Mouse (Mus musculus): ENCODE measurements at regions not wholly inside any gene's neighbourhood (a gene's known extent, or its start where the extent isn't known, plus 50 kb on each side); places are given as distances from the start of the nearest gene placed in this dataset.
"Not testable (repeated sequence)": the region's sequence is repeated elsewhere in the genome, so short reads cannot be mapped to it uniquely, and the experiment has no call there.

DNA sequence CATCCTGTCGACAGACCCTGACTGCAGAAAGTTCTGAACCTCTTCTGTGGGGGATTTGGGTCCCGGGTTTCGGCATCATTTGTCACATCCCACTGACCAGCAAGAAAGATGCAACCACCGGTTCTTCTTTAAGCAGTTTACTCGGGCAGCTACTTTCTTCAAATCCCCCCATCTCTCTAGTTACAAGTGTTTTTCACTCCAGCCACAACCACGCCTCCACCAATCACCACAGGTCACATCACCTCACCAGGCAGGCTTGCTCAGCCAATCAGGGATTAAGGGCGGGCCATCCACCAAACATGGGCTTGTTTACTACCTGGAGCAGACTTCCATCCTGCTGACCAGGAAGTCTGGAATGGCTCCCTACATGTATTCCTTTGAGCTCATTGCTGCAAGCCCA is 119.6 kb downstream of the Tnfsf18 start:
- DNase-seq = not testable (repeated sequence)

DNA sequence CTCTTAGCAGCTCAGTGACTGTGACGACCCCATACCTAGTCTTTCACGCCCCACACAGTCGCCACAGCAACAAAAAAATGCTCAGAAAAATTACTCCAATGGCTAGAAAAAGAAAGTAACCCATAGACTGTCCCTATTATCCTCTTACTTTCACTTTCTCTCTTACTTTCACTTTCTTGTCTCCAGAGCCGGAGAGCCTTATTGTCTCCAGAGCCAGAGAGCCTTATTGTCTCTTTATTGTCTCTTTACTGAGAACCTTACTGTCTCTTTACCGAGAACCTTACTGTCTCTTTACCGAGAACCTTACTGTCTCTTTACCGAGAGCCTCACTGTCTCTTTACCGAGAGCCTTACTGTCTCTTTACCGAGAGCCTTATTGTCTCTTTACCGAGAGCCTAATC is 119.2 kb downstream of the Tnfsf18 start:
- not testable (repeated sequence) for DNase-seq

DNA sequence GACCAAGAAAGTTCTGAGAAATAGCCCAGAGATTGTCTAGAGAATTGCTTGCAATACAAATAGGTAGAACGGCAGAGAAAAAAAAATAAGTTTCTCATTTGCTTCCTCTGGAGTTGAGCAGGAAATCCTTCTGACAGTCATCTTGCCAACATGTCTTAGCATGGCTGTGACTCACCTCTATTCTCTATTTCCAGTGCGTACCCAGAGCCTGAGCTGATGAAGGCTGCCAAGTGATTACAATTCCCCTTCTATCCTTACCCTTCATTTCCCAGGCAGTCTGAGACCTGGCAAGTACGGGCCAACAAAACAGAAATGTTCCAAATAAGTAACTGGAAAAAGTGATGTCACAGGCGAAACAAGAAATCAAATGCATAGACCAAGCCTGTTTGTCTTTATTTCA is 113.0 kb downstream of the Tnfsf18 start:
- no peak for DNase-seq

DNA sequence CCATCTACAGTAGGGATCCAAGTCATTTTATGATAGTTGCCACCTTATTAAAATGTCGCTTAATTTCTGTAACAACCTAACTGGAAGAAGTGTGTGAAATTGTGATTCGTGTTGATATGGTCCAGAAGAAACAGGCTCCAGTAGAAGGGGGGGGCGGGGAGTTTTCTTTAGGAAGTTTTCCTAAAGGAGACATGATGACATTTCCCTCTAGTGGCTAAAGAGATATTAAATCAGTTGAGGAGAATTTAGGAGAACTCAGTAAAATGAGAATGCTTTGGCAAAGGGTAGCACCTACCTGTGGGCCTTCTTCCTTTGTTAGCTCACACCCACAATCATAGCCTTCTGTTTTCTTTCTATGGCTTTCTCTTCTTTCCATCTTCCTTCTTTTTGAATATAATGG is 107.7 kb downstream of the Tnfsf18 start:
- DNase-seq = no peak

DNA sequence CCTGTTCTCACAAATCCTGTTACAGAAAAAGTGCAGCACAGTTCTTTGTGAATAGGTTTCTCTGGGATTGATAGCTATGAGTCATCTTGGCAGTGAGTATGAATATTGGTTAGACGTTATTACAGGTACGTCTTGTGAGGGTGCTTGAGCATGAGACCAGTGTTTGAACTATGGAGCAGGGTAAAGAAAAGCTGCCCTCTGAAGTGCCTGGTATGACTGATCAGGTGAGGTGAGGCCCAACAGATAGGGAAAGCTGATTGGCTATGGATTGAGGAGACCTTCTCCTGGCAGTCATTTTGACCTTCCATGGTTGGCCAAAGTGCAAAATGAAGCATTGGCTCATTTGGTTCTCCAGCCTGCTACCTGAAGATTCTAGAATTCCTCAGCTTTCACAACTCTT is 106.7 kb downstream of the Tnfsf18 start:
- DNase-seq = no peak

DNA sequence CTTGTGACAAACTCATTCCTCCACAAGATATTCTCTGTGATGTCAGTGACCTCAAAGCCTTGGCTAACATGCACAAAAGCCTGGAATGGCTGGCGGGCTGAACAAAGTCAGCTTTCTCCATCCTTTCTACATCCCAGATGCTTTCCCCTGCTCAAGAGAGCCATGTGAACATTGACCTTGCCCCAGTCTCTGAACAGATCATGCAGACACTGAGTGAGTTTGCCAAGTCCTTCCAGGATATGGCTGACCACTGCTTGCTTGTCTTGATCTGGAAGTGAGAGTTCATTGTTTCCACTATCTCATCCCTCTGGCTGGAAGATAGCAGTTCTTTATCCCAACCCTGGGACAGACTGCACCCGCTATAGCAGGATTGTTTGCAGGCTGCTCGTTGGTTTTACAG is 103.7 kb downstream of the Tnfsf18 start:
- DNase-seq = no peak

DNA sequence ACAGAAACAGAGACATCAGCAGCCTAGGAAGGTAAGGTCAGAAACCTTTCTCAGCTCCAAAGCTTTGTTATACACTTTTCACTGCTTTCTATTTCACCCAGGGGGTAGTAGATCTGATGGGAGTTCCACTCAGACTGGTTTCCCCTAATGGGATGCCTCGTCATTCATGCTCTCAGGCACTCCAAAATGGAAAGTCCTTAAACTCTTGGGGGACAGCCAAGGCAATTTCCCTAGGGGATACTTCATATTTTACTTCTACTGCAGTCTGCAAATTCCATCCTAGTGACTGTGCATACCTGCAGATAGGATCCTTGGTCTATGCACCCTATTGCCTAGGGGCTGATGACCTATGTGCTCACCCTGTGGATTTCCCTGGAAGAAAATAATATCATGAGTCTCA is 82.1 kb downstream of the Tnfsf18 start:
- peak; percentile 4 to 10 for DNase-seq

DNA sequence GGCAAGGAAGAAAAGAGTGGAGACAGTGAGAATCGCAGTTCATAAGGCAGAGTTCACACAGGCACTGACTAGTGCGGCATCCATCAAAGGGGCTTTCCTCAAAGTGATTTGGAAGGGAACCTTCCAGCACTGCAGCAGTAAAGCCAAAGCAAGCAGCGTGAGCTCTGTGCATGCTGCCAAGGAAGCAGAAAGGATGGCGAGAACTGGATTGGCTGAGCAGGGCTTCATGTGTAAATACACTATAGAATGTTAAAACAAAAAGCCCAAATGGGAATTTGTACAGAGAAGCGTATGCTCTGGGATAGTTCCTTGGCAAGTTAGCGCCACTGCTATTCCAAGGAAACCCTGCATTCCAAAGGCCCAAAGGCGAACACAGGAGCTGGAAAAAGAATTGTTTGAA is 81.5 kb downstream of the Tnfsf18 start:
- DNase-seq = no peak

DNA sequence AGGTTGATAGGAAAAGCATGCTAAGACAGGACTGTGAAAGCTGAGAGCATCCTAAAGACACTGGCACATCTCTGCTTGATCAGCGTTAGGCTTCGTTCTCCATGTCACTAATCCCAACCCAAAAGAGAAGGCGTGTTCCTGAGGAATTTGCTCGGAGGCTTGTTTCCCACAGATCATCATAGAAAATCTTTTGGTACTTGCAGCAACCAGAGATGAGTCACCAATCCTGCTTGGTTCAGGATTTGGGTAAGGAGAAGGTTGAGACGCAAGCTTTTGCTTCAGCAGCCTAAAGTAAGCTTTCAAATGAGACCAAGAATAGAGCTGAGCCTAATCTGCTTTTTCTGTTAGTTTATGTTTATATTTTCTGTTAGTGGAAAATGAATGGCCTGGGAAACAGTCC is 80.7 kb downstream of the Tnfsf18 start:
- DNase-seq = no peak

DNA sequence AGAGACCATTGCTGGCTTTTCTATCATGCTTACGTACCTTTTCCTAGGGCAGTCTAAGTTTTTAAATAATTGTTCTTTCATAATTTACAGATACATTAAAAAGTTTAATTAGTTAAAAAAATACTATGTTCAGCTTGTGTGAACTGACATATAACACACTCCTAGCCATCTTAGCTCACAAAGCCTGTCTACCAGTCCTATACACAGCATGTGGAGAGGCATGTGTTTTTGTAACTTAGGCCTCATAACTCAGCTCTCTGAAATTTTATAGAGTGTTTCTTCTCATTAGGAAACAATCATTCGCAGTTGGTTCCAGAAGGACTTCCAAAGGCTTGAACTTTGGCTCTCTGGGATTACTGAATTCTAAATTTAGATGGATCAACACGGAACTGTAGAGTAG is 76.3 kb downstream of the Tnfsf18 start:
- no peak for DNase-seq

DNA sequence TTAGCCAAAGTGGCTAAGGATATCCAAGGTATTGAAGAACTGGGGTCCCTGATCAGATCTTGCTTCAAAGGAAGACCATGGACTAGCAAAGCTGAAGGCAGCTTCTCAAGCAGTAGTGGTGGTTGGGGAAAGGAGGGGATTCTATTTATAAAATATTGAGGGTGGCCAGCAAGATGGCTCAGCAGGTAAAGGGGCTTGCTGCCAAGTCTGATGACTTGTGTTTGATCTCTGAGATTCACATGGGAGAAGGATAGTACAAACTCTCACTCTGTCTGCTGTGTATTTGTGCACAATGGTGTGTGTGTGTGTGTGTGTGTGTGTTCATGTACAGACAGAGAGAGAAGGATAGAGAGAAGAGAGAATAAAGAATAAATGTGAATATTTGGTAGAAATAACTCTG is 73.4 kb downstream of the Tnfsf18 start:
- no peak for DNase-seq

DNA sequence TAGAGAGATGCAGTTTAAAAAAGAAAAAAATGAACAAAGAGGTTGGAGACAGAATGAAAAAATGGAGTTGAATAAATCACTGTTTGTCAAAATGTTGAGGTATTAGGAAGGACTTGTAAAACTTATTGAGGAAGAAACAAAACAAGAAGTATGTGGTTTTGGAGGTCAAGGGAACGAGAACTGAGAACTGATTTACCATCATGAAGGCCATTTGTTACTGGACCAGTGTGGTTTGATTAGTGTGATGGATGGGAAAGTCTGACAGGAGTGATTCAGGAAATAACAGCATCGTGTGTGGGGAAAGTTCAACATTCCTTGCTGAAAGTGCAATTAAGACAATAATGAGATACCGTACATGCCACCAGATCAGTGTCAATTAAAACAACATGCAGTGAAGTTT is 65.9 kb downstream of the Tnfsf18 start:
- DNase-seq = no peak

Measured in kidney, adult 8-10 months (tissue).